Mouse (Mus musculus): ENCODE data around the gene Zfp422. TPM values are rescaled to one million over a fixed set of nuclear protein-coding genes. Genes with fewer than 3 reads are reported as not detected.
A peak's percentile ranks its signal among the peaks of the same experiment; 100 is the strongest.
"Not testable (repeated sequence)": the region's sequence is repeated elsewhere in the genome, so short reads cannot be mapped to it uniquely, and the experiment has no call there.

Gene Zfp422
- total RNA-seq, 4 experiments from 2014 or later = 19.5 to 32.6 (median 23.2) TPM

GRCm38 (mm10) chr6:116650406-116650805, 21.6 kb upstream of the Zfp422 start, which contains the start of gene Depp1:
Gene Depp1 (plus strand): TSS chr6:116650609.
- DNase-seq (ENCODE audit: low spot score in 2 of 2) = no peak

- DNase-seq (ENCODE audit: low spot score in 2 of 2) = no peak
Measured at GRCm38 (mm10) chr6:116649811-116650210, 21.0 kb upstream of the Zfp422 start.

GRCm38 (mm10) chr6:116647763-116648162, 19.0 kb upstream of the Zfp422 start:
- no peak for DNase-seq (ENCODE audit: low spot score in 2 of 2)

- DNase-seq (ENCODE audit: low spot score in 2 of 2) = no peak
Measured at GRCm38 (mm10) chr6:116644335-116644734, 15.5 kb upstream of the Zfp422 start.

- DNase-seq (ENCODE audit: low spot score in 2 of 2) = no peak
Measured at GRCm38 (mm10) chr6:116643881-116644280, 15.1 kb upstream of the Zfp422 start.

GRCm38 (mm10) chr6:116642942-116643341, 14.1 kb upstream of the Zfp422 start:
- DNase-seq (ENCODE audit: low spot score in 2 of 2) = peak in 1 of 2 experiments; percentile 70

DNA sequence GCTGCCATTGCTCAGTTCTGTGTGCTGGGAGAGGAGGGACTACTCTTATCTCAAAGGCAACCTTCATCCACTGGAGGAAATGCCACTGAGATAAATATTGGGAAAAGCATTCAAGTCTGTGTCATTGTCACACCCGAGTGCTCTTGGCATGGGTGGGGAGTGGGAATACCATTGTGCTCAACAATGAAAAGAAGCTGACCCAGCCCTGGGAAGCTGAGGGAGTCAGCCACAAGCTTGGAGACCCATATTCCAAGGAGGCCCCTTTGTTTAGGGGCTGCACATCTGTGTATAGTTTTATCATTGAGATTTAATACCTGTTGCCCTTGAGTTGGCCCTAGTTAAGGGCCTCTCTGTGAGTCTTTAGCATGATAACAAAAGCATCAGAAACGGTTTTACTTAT, 10.9 kb upstream of the Zfp422 start:
- DNase-seq (ENCODE audit: low spot score in 2 of 2) = no peak

DNA sequence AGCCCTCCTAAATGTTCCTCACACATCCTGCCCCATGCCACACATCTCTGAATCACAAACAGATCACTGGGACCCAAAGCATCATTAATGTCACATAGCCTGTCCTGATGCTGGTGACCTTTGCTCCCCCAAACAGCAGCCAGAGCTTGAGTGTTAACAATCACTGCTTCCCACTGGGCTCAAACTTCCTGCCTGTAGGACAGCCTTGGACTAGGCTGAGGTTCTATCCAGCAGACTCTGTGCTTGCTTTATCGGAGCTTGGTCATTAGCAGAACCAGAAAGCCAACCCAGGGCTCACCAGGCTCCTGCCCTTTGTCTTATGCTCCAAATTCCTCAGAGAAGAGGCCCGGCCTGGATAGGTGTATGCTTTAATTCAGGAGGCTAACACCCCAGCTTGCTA, 10.1 kb upstream of the Zfp422 start:
- no peak for DNase-seq (ENCODE audit: low spot score in 2 of 2)

GRCm38 (mm10) chr6:116637496-116637895, 8.7 kb upstream of the Zfp422 start:
- DNase-seq (ENCODE audit: low spot score in 2 of 2) = no peak

DNA sequence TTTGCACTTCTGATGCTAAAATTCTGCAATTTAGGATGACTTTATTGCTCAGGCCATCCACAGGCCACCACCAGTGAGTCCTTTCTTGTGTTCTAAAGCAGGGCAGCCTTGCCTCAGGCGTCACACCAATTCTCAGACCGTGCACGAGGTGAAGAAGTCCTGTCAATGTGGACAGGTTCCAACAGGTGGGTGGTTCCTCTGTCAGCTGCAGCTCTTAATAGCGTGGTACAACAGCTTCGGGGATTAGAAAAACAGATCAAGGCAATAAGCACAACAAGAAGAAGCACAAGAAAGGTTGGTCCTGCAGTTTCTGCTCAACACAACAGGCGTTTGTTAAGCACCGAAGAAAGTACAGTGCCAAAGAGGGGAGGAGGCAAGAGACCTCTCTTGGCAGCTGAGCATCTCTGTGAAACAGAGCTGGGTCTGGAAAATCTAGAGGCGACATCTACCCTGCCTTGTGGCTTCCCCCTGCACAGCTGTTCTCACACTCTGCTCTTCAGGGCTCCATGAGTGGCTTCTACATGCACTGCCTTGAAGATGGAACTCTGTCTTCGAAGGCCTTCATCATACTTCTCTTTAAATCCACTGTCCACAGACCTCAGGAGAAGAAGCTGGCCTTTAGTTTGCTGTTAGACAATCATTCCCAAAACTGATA, 7.9 kb upstream of the Zfp422 start:
- no peak for DNase-seq (ENCODE audit: low spot score in 2 of 2)

DNA sequence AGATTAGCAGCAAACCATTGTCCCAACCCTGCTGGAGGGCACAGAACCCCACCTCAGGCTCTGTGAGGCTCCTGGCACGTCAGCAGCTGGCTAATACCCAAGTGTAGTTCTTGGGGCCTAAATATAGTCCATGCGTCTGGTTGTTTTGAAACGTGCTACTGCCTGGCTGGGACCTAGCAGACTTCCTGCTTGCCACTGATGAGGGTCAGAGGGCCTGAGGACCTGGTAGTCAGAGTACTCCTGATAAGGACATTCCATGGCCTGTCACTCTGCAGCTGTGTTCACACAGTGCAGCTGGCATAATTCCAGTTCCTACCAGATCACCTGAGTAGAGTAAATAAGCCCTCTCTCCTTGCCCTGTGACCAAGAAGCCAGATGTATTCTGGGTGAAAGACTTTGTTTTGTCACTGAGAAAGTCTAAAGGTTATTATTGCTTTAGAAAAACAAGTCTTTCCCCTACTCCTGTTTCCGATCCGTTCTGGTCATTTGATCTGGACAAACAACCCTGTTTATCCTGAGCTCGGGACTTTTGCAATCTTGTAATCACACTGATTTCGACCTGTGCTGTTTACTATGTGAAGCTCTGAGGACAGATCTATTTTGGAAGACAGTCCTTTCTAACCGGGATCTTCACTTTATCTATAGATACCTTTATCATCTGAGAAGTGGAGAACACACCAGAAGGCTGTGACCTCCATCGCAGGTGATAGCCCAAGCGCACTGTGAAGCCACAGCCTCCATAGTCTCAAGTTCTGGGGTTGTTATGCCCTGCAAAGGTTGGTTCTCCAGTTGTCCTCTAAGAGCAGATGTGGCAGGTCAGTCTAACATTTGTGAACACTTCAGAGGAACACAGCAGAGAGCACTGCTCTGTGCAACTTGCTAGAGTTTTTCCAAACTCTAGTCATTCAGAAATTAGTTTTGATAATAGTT, 6.7 kb upstream of the Zfp422 start:
- no peak for DNase-seq (ENCODE audit: low spot score in 2 of 2)

DNA sequence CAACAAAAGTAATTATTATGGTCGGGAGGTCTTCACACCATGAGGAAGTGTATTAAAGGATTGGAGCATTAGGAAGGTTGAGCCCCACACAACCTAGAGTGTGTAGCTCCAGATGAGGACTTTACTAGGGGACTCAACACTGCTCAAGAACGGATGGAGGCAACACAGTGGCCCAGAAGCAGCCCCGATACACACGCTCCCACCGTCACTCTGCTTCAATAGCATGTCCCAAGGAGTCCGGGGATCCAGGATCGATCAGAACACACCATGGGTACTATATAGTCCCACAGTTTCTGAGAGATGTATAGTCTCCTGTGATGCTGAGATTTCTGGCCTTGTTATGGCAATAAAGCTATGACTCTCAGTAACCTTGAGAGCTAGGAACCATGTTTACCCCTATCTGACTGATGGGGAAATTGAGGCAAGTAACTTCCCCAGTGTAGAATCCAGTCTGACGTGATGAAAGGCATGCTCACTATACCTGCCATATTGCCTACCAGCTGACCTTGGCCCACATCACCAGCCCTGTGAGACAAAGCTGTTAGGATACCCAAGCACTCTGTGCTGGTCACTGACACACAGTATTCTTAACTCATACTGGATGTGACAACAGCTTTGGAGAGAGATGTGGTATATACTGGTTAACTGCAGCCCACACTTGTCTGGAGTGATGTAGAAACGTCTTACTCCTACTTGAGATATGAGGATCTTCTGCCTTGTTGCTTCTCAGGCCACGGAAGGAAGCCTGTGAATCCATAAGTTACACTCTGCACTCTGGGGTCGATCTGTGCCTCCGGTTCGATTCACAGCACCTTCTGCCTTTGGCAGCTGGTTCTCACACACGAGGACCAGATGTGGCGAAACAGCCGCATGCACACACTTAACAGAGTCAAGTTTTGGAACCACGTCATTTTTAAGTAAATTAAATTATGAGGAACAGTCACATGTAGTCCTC, 5.2 kb upstream of the Zfp422 start:
- DNase-seq (ENCODE audit: low spot score in 2 of 2) = no peak

DNA sequence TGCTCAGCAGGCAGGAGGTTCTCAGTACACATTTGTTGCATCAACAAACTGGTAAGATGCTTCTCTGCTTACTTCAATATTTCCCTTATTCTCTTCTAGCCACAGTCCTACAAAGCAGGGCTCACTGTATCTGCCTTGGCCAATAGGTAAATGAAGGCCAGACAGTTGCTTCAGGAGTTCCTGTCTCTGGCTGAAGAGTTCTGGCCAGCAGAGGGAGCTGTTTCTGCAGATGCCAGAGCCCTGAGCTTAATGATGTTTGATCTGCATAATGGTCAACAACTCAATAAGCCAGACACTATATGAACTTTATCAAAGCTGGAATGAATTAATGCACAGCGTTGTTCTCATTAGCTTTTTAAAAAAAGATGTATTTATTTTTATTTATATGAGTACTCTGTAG, 3.3 kb upstream of the Zfp422 start:
- no peak for DNase-seq (ENCODE audit: low spot score in 2 of 2)

- DNase-seq (ENCODE audit: low spot score in 2 of 2) = no peak
Measured at GRCm38 (mm10) chr6:116629766-116630165, 967 bp upstream of the Zfp422 start.

DNA sequence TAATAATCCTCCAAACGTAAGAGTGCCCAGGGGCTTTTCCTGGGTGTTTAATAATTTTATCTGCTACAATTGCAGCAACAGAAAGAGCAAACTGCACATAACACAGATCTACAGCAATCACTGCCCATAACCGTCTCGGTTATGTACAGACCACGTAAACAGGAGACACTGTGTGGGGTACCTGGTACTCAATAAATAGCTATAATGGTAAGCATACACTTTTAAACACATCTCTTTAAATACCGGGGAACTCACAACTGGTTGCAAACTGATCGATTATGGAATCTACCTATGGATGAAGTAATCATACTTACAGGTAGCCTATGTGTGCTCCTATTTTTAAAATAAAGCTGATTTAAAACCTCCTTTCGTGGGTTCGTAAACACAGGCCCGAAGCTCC, 704 bp downstream of the Zfp422 start:
- no peak for DNase-seq (ENCODE audit: low spot score in 2 of 2)

- not testable (repeated sequence) for DNase-seq (ENCODE audit: low spot score in 2 of 2)
Measured at GRCm38 (mm10) chr6:116626417-116626816, 2.4 kb downstream of the Zfp422 start.

- no peak for DNase-seq (ENCODE audit: low spot score in 2 of 2)
Measured at GRCm38 (mm10) chr6:116621318-116622023, 7.3 kb downstream of the Zfp422 start.

DNA sequence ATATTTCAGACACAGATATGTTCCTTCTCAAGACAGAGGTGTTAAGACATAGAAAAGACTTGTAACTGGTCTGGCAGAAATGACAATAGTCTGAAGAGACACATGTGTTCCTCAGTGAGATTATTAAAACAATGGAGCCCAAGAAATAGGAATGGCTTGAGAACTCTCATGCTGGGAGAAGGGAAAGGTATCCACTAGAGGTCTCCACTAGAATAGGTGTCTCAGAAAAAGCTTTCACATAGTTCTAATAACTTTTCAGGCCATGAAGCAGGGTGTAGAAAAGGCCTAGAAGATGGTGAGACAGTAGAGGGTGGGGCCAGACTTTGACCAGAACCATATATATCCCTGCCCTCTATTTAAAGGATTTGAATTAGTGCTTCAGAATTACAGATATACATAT, 10.7 kb downstream of the Zfp422 start:
- DNase-seq (ENCODE audit: low spot score in 2 of 2) = no peak

DNA sequence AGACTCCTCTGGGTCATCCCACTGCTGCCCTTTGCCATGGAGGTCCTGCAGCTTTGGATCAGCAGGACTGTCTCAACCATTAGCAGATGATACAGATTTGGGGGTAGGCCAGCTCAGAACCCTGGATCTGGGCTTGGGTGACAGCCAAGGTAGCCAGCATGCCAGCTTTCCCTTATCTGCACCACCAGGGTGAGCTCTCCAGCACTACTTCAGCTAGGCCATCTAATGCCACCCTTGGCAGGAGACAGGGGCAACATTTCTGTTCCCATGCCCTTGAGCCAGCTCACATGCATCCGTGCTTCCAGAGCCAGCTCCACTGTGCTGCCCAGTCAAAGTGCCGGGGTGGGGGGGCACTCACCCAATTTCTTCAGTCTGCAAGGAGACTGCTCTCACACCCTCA, 13.1 kb downstream of the Zfp422 start:
- DNase-seq (ENCODE audit: low spot score in 2 of 2) = no peak

DNA sequence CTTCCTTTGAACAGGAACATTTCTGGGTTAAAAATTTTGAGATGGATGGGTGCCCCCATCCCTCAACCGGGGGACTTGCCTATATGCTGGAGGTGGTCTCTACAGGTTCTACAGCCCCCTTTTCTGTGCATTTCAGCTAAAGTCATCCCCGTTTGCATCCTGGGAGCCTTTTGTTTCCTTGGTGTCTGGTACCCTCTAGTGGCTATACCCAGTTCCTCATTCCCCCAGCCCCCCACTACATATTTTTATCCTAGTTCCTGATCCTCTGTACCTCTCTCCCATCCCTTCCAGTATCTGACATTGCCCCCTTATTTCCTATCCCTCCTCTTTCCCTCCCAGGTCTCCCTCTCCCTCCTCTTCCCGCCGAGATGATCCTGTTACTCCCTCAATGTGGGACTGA, 21.6 kb downstream of the Zfp422 start:
- DNase-seq (ENCODE audit: low spot score in 2 of 2) = no peak

DNA sequence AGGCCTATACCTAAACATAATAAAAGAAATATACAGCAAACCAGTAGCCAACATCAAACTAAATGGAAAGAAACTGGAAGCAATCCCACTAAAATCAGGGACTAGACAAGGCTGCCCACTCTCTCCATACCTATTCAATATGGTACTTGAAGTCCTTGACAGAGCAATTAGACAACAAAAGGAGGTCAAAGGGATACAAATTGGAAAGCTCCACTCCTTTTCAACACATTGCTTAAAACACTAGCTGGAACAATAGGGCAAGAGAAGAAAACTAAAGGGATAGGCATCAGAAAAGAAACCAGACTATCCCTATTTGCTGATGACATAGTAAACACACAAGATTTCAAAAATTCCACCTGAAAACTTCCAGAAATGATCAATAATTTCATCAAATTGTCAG, 27.8 kb downstream of the Zfp422 start:
- not testable (repeated sequence) for DNase-seq (ENCODE audit: low spot score in 2 of 2)

Measured in left cerebral cortex, adult 8-10 months (tissue).